ENCODE assay signal across 15 mouse cellular contexts in genomic region chr4:88370819-88371218, GRCm38 (mm10).
"Had no signal": no experiment of that assay in that cellular context is flagged by ENCODE, and none has a peak within 500 bp of the region (broad histone marks: within the 10 kb centered on the region; RNA-seq: fewer than 3 reads in every experiment).

No protein-coding gene starts in this region.

- H3K4me1 ChIP-seq: liver, embryonic 15.5 days; neural tube, embryonic 15.5 days had no signal

- H3K27me3 ChIP-seq: liver, embryonic 15.5 days; neural tube, embryonic 15.5 days had no signal

- H3K4me3 ChIP-seq: liver, embryonic 15.5 days; midbrain, embryonic 10.5 days; myocyte; neural tube, embryonic 15.5 days had no signal

- DNase-seq: kidney, adult 18-20 months; kidney, postnatal 10 days; left cerebral cortex, postnatal 4 days; lung, adult 2 months; lung, postnatal 36 days; right cerebral cortex, postnatal 4 days; spleen, adult 18-20 months; thymus, adult 2 months; thymus, postnatal 25 days had no signal

- H3K9me3 ChIP-seq: liver, embryonic 15.5 days; midbrain, embryonic 10.5 days; neural tube, embryonic 15.5 days had no signal

- H3K36me3 ChIP-seq: liver, embryonic 15.5 days; midbrain, embryonic 10.5 days had no signal

- H3K27ac ChIP-seq: liver, embryonic 15.5 days; midbrain, embryonic 10.5 days; neural tube, embryonic 15.5 days had no signal

- ATAC-seq: lung, postnatal 0 days had no signal

- H3K4me2 ChIP-seq: liver, embryonic 11.5 days; liver, embryonic 15.5 days; neural tube, embryonic 15.5 days had no signal

- H3K9ac ChIP-seq: liver, embryonic 15.5 days; neural tube, embryonic 15.5 days had no signal
